Mouse (Mus musculus) forebrain, embryonic 10.5 days (tissue): ENCODE measurements around the gene Cd8b1. TPM values are rescaled to one million over a fixed set of nuclear protein-coding genes. Genes with fewer than 3 reads are reported as not detected.
"Not testable (repeated sequence)": the region's sequence is repeated elsewhere in the genome, so short reads cannot be mapped to it uniquely, and the experiment has no call there.

Source experiments
- DNase-seq: peaks from one replicate; pipeline ENCODE4 v3.0.0-alpha.2; 2017; ENCODE audit warnings: low spot score; ENCODE audit errors: extremely low spot score
- H3K27ac ChIP-seq: fragments of 300-500 bp; sonication (generic); 2 replicates; pipeline ENCODE4 v1.5.1; 2016; ENCODE audit warnings: mild to moderate bottlenecking
- H3K27me3 ChIP-seq: fragments of 300-500 bp; sonication (generic); 2 replicates; pipeline ENCODE4 v1.6.1; 2016; ENCODE audit warnings: mild to moderate bottlenecking; ENCODE audit not compliant: poor library complexity, severe bottlenecking
- H3K36me3 ChIP-seq: fragments of 300-500 bp; sonication (generic); replicated peaks from 2 replicates; pipeline ENCODE4 v1.6.1; 2016; ENCODE audit warnings: mild to moderate bottlenecking, moderate library complexity
- H3K4me1 ChIP-seq: fragments of 300-500 bp; sonication (generic); 2 replicates; pipeline ENCODE4 v1.6.1; 2016
- H3K4me3 ChIP-seq: fragments of 300-500 bp; sonication (generic); 2 replicates; pipeline ENCODE4 v1.5.1; 2016; ENCODE audit warnings: mild to moderate bottlenecking, moderate library complexity
- H3K9me3 ChIP-seq: fragments of 300-500 bp; sonication (generic); 2 replicates; pipeline ENCODE4 v1.6.1; 2016; ENCODE audit warnings: mild to moderate bottlenecking, moderate library complexity
- WGBS: fragments of 180-500 bp; shearing (Covaris S2); methylation state at CpG from one replicate; pipeline ENCODE4 v1.1.7; 2016; 5-methylcytosine and 5-hydroxymethylcytosine counted together
- polyA plus RNA-seq: library from polyadenylated mRNA; unstranded; fragments of >200 nt; fragmentation: Nextera tagmentation; extraction: Ambion mirVana; gene quantifications from 2 replicates; pipeline ENCODE4 v1.2.1, GENCODE M21; 2016

The Cd8b1 gene
- polyA plus RNA-seq, 1 experiment from 2014 or later, result 0.09 TPM

GRCm38 (mm10) chr6:71330486-71330885, 7.9 kb downstream of the Cd8b1 start:
- Histone ChIP-seq H3K27ac (no peak overlapping the region), H3K27me3 (no peaks in the 10 kb centered on the region), H3K4me3 (no peak overlapping the region), H3K4me1 (no peaks in the 10 kb centered on the region), H3K36me3 (no peaks in the 10 kb centered on the region), H3K9me3 (no peaks in the 10 kb centered on the region)
- 89% methylated on average over 7 of the region's 7 CpGs for WGBS
- no peak for DNase-seq

- 91% methylated on average over 3 of the region's 4 CpGs for WGBS
- H3K4me1 ChIP-seq, DNase-seq: not testable (repeated sequence)
Measured at GRCm38 (mm10) chr6:71331491-71331890, 8.9 kb downstream of the Cd8b1 start.

DNA sequence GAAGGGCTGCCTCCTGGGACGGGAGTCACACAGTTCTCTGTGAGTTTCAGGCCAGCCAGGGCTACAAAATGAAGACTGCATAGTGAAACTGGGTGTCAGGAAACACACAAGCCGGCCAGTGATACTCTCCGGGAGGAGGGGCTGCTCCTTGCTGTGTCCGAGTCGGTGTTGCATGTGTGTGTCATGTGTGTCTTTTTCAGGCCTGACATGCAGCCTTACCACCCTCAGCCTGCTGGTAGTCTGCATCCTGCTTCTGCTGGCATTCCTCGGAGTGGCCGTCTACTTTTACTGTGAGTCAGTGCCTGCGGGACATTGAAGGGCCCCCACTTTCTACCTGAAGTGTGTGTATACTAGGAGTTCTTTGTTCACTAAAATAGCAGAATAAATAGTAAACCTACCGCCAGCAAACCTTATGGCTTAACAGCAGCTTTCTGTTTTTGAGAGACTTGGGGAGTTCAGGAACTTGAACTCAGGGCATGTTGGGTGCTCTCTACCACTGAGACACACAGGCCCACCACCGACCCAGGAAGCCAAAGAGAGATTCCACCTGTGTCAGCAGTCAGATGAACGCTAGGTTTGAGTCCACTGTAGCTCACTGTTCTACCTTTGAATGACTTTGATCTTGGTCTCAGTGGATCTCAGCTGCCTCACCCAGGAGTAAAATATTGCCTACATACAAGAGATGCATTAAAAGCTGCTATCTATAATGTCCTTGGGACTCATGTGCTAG, 9.8 kb downstream of the Cd8b1 start:
- Histone ChIP-seq H3K4me1 (no peaks in the 10 kb centered on the region), H3K4me3 (no peak overlapping the region), H3K36me3 (no peaks in the 10 kb centered on the region), H3K9me3 (no peaks in the 10 kb centered on the region), H3K27ac (no peak overlapping the region), H3K27me3 (no peaks in the 10 kb centered on the region)
- WGBS, result 87% methylated on average over 11 of the region's 11 CpGs
- no peak for DNase-seq

More at GRCm38 (mm10) chr6:71331491-71331890, 8.9 kb downstream of the Cd8b1 start:
- H3K4me3 ChIP-seq, H3K9me3 ChIP-seq, H3K36me3 ChIP-seq, H3K27me3 ChIP-seq, H3K27ac ChIP-seq: not testable (repeated sequence)

DNA sequence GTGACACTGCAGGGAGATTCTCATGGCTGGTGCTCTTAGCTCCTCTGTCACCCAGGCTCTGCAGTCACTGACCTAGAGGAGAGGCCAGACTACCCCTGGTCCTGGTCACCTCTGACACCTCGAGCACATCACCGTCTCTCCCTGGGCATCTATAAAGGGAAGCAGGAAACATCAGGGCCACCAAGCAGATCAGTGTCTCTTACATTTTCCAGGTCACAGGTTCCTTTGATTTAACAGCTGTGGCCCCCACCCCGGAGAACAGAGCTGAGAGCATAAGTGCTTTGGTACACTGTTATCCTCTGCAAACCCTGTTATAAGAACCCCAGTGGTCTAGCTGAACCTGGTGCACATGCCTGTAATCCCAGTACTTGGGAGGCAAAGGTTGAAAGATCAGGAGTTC, 10.4 kb downstream of the Cd8b1 start:
- no peak for DNase-seq
- Histone ChIP-seq H3K27ac (no peak overlapping the region), H3K4me1 (no peaks in the 10 kb centered on the region), H3K36me3 (no peaks in the 10 kb centered on the region), H3K27me3 (no peaks in the 10 kb centered on the region), H3K4me3 (no peak overlapping the region), H3K9me3 (no peaks in the 10 kb centered on the region)
- 75% methylated on average over 3 of the region's 3 CpGs for WGBS

DNA sequence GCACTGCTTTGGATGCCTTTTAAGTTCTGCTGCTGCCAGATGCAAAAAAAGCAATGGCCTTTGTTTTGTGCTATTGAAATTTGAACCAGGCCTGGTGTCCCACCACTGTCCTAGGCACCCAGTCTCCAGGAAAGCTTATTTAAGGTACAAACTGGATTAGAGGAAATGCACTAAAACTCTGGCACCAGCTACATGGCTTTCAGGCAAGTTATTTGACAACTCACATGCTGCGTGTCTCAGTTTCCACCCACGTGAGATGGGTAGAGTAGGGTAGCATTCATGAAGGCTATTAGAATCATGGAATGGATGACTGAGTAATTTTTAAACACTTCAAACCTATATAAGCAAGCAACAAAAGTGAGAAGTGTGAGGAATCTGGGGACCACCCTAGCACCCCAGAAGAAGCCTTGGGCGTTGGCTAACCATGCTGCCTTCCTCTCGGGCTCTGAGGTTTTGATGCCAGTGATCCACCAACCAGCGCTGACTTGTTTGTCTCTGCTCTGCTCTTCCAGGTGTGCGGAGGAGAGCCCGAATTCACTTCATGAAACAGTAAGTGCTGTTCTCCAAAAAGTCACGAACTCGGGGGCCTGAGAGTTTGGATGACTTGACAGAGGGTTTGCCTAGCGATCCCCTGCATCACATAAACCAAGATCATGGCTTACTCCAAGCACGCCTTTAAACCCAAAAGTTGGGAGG, 11.1 kb downstream of the Cd8b1 start:
- Histone ChIP-seq H3K27ac (no peak overlapping the region), H3K4me1 (no peaks in the 10 kb centered on the region), H3K36me3 (no peaks in the 10 kb centered on the region), H3K9me3 (no peaks in the 10 kb centered on the region), H3K4me3 (no peak overlapping the region), H3K27me3 (no peaks in the 10 kb centered on the region)
- no peak for DNase-seq
- WGBS, result 92% methylated on average over 11 of the region's 11 CpGs

- no peaks in the 10 kb centered on the region for H3K27me3 ChIP-seq
- H3K9me3 ChIP-seq, result no peaks in the 10 kb centered on the region
- H3K27ac ChIP-seq, result no peak overlapping the region
- 97% methylated on average over 8 of the region's 8 CpGs for WGBS
- no peaks in the 10 kb centered on the region for H3K4me1 ChIP-seq
- no peak overlapping the region for H3K4me3 ChIP-seq
- H3K36me3 ChIP-seq, result no peaks in the 10 kb centered on the region
- no peak for DNase-seq
Measured at GRCm38 (mm10) chr6:71337666-71338065, 15.1 kb downstream of the Cd8b1 start.

- Histone ChIP-seq H3K4me1 (no peaks in the 10 kb centered on the region), H3K27ac (no peak overlapping the region), H3K9me3 (no peaks in the 10 kb centered on the region), H3K4me3 (no peak overlapping the region), H3K36me3 (no peaks in the 10 kb centered on the region), H3K27me3 (no peaks in the 10 kb centered on the region)
- no peak for DNase-seq
- WGBS, result 89% methylated on average over 3 of the region's 3 CpGs
Measured at GRCm38 (mm10) chr6:71338941-71339340, 16.4 kb downstream of the Cd8b1 start.

DNA sequence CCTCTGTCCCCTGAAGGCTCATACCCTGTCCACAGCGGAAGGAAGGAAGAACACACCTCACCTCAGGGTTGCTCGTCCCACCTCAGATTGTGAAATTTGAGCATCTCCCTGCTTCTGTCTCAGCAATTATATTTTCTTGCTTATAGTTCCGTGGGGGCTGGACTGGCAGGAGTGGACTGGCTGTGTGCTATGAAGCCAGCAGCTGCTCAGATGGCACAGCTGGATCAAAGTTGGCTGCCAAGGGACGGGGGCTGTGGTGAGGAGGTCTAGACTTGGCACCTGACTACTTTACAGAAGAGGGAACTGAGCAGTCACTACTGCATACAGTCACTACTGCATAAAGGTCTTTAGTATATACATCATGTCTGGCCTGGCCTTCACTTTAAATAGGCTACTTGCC, 16.8 kb downstream of the Cd8b1 start:
- DNase-seq, result no peak
- no peaks in the 10 kb centered on the region for H3K9me3 ChIP-seq
- H3K36me3 ChIP-seq, result no peaks in the 10 kb centered on the region
- H3K27ac ChIP-seq, result no peak overlapping the region
- no peaks in the 10 kb centered on the region for H3K4me1 ChIP-seq
- WGBS, result 86% methylated on average over 4 of the region's 4 CpGs
- no peak overlapping the region for H3K4me3 ChIP-seq
- H3K27me3 ChIP-seq, result no peaks in the 10 kb centered on the region

- no peak overlapping the region for H3K27ac ChIP-seq
- no peak overlapping the region for H3K4me3 ChIP-seq
- H3K4me1 ChIP-seq, result no peaks in the 10 kb centered on the region
- 90% methylated on average over 9 of the region's 9 CpGs for WGBS
- no peak for DNase-seq
- H3K9me3 ChIP-seq, result no peaks in the 10 kb centered on the region
- H3K36me3 ChIP-seq, result no peaks in the 10 kb centered on the region
- no peaks in the 10 kb centered on the region for H3K27me3 ChIP-seq
Measured at GRCm38 (mm10) chr6:71341179-71341578, 18.6 kb downstream of the Cd8b1 start.

DNA sequence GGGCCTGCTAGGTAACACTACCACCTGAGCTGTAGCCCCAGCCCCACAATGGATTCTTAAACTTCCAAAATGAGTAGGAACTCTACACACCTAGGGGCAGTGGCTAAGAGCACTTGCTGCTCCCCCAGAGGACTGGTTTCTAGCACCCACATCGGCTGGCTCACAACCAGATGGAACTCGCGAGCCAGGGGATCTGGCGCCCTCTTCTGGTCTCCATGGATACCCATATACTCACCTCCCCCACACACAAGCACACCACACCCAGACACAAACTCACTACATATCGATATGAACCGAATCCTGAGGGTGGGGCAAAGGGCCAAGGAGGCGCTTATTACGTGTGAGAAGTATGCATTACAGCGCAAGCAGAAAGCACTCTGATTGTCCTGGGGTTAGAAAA, 25.4 kb downstream of the Cd8b1 start:
- no peaks in the 10 kb centered on the region; the same call in 1 of the 2 replicates for H3K9me3 ChIP-seq
- H3K27me3 ChIP-seq, result no peaks in the 10 kb centered on the region
- no peaks in the 10 kb centered on the region for H3K36me3 ChIP-seq
- no peaks in the 10 kb centered on the region for H3K4me1 ChIP-seq
- no peak overlapping the region for H3K4me3 ChIP-seq
- no peak overlapping the region for H3K27ac ChIP-seq
- WGBS, result 93% methylated on average over 9 of the region's 9 CpGs
- DNase-seq, result no peak

GRCm38 (mm10) chr6:71351201-71351600, 28.6 kb downstream of the Cd8b1 start:
- Histone ChIP-seq H3K27me3 (no peaks in the 10 kb centered on the region), H3K9me3 (no peaks in the 10 kb centered on the region; the same call in 1 of the 2 replicates), H3K4me3 (no peak overlapping the region), H3K27ac (no peak overlapping the region), H3K36me3 (no peaks in the 10 kb centered on the region), H3K4me1 (no peaks in the 10 kb centered on the region)
- no peak for DNase-seq
- WGBS, result 95% methylated on average over 3 of the region's 3 CpGs

DNA sequence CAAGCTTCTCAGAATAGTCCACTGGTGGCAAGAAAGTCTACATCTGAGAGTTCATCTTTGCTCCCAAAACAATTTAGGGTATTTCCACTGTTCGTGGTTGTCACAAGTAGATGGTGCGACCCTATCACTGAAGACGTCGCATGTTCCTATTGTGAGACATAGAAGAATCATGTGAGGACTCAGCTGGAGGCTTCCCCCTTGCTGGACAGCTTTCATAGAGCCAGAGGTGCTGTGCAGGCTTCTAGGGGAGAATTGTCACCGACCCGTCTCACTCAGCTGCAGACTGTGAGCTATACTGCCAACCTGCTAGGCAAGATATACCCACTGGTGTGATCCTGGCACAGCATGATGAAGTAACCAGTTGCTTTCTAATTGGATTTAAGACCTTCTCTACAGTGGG, 29.6 kb downstream of the Cd8b1 start:
- WGBS, result 94% methylated on average over 6 of the region's 6 CpGs
- Histone ChIP-seq H3K27ac (no peak overlapping the region), H3K27me3 (no peaks in the 10 kb centered on the region), H3K4me3 (no peak overlapping the region), H3K36me3 (no peaks in the 10 kb centered on the region), H3K4me1 (no peaks in the 10 kb centered on the region), H3K9me3 (no peaks in the 10 kb centered on the region; the same call in 1 of the 2 replicates)
- no peak for DNase-seq

- H3K9me3 ChIP-seq, result no peaks in the 10 kb centered on the region; the same call in 1 of the 2 replicates
- DNase-seq, result no peak
- WGBS, result 90% methylated on average over 10 of the region's 10 CpGs
Measured at GRCm38 (mm10) chr6:71352866-71353427, 30.4 kb downstream of the Cd8b1 start.

More at GRCm38 (mm10) chr6:71352866-71353427, 30.4 kb downstream of the Cd8b1 start:
- no peaks in the 10 kb centered on the region for H3K36me3 ChIP-seq
- no peak overlapping the region for H3K27ac ChIP-seq
- no peaks in the 10 kb centered on the region for H3K4me1 ChIP-seq
- no peak overlapping the region for H3K4me3 ChIP-seq
- no peaks in the 10 kb centered on the region for H3K27me3 ChIP-seq
